Mouse (Mus musculus): ENCODE measurements at regions not wholly inside any gene's neighbourhood (a gene's known extent, or its start where the extent isn't known, plus 50 kb on each side); places are given as distances from the start of the nearest gene placed in this dataset.

- no peak for TF ChIP-seq CTCF (IDR thresholded peaks at IDR 0.05; ENCODE audit: extremely low read depth, insufficient read depth, low read length)
- no peak for TF ChIP-seq POLR2A (IDR thresholded peaks at IDR 0.05; ENCODE audit: extremely low read depth, insufficient read depth, low read length)
Measured at GRCm38 (mm10) chr13:107848871-107849270, 195.4 kb upstream of the Smim15 start.

Data from cortical plate, adult 2 months (tissue).